Mouse (Mus musculus) granulocyte monocyte progenitor cell, adult 5-6 weeks (primary cell): ENCODE results near the gene Srrm1. TPM values are rescaled to one million over a fixed set of nuclear protein-coding genes. Genes with fewer than 3 reads are reported as not detected.
A peak's percentile ranks its signal among the peaks of the same experiment; 100 is the strongest.

ENCODE experiments used
- ATAC-seq: replicated peaks from 2 replicates; pipeline ENCODE4 v1.8.0; 2016; ENCODE audit warnings: mild to moderate bottlenecking, moderate TSS enrichment, inconsistent platforms; ENCODE audit not compliant: poor library complexity, severe bottlenecking
- total RNA-seq, 2 experiments: library from RNA; stranded (forward) in 1 of 2; stranded (reverse) in 1 of 2; fragments of 200-712, 200-1000 nt in 1 of 2; fragments of >200 nt in 1 of 2; fragmentation: Nextera tagmentation in 1 of 2; gene quantifications; 2 replicates each; pipeline ENCODE4 v1.2.3; 2014 to 2017

The Srrm1 gene
- total RNA-seq (2014; fragmentation: Nextera tagmentation) (232 and 260 TPM in 2 replicates), total RNA-seq (2017) (84.9 and 94.7 TPM in 2 replicates)

DNA sequence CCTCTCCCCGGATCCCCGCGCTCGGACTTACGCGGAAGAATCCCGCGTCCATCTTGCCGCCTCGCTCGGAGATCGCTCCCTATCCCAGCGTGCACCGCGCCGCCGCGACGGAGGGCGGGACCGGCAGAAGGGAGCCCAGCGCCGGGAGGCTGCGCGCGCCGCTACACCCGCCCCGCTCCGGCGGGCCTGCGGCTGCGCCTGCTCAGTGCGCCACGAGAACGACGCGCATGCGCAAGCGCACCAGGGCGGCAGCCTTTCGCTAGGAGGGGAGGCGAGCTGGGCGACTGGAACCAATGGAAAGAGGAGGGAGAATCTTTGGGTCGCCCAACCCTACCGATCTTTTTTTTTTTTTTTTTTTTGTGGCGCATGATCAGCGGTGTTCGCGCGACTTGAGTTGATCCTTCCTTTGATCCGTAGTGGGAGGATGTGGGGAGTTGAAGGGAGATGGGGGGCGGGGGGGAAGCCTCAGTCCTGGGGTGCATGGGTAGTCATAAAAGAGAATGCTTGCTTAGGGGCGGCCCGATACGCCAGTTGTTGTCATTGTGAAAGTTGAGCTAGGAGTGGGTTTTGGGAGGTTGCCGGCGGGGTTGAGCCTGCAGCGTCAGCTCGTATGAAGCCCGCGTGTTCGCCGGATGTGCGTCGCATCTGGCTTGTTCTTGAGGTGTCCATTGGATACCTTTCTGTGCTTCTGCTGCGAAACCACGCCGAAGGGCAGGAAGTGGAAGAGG, at the start of gene Srrm1:
Gene Srrm1, minus strand, starts transcription at position 256 of the 728 bp plus-strand sequence.
- peak; percentile 74 for ATAC-seq

DNA sequence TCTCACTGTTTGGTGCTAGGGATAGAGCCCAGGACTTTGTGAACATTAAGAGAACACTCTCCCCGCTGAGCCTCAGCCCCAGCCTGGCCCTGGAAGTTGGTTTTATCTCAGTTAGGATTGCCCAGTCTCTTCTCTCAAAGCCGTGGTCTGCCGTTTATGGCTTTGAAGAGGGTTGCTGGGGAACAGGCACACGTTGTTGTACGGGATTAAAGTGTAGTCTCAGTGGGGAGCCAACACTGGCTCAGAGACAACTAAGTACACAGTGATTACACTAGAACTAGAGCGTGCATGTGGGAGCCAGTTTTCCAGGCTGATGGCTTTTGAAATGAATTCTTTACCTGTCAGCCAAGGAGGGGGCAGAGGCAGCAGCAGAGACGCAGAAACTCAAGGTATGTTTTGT, 48.8 kb upstream of the Srrm1 start:
- ATAC-seq: no peak

DNA sequence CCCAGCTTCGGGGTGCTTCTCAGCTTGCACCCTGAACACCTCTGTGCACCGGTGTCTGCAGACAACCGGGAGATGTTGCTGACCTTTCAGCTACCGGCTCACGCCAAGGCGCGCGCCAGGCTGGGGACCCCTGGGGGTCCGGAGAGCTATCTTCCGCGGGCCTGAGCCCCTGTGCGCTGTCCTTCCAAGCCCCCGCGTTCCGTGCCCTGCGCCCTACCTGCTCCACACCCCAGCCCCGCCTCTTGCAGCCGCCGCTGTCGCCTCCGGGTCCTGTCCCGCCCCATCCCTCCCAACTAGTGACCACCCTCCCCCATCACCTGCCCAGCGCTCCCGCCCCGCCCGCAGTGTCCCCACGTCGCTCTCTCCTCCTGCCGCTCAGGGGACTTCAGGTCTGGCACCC, 44.9 kb upstream of the Srrm1 start, which contains the start of gene Ncmap:
Gene Ncmap, minus strand, starts transcription at position 237 of the 400 bp plus-strand sequence.
- no peak for ATAC-seq

DNA sequence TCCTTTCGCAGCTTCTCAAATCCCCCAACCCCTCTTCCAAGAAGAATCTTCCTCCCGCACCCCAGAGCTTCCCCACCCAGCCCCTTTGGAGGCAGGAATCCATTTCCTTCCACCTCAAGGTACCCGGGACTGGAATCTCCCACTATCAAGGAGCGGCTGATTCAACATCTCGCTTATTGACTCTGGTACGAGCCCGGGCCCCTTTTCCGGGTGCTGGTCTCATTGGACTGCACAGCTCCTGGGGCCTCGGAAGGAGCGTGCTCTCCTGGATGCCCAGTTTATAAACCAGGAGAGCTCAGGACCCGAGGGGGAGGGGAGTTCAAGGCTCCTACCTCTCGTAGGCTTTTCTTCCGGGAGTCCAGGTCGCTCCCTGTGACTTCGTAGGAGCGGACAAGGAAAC, 44.4 kb upstream of the Srrm1 start:
- ATAC-seq: no peak

DNA sequence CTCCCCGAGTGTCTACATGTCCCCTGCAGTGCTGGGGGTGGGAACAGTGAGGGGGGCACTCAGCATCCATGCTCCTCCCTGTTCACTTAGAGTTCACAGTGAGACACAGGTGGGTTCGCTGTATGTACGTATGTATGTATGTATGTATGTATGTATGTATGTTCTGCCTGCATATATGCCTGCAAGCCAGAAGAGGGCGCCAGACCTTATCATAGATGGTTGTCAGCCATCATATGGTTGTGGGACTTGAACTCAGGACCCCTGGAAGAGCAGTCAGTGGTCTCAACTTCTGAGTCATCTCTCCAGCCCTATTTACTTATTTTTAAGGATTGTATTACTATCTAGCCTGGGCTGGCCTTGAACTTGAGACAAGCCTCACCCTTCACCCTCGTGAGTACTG, 43.2 kb upstream of the Srrm1 start:
- ATAC-seq: no peak

DNA sequence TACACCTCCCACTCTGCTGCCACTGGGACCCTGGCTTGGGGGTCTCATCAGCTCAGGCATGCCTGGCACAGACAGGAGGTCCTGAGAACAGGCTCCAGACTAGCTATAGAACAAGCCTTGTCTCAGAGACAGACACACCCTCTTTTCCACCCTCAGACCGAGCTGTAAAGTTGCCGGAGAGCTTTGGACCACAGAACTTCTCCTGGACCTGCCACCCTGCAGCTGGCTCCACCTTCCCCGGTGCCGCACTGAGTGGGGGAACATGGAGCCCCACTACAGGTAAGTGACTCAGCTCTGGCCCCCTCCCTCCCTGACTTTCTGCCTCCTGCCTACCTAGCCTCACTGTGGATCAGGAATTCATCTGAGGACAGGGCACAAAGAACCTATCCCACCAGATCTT, 42.3 kb upstream of the Srrm1 start:
- ATAC-seq: no peak

DNA sequence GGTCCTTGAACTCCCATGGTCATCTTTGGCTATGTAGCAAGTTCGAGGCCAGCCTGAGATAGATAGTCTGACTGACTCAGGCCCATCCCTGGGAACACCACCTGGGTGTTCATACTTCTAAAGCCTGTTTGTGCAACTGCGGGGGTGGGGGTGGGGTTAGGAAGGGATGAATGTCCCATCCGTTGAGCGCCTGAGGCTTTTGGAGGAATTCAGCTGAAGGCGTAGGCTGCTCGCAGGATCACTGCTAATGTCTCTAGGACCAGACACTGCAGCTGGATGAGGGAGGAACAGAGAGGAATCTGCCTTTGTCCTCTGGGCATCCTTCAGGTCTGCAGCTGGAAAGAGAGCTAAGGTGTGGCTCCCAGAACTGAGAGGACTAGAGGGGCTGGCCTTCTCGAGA, 41.5 kb upstream of the Srrm1 start:
- ATAC-seq: no peak

DNA sequence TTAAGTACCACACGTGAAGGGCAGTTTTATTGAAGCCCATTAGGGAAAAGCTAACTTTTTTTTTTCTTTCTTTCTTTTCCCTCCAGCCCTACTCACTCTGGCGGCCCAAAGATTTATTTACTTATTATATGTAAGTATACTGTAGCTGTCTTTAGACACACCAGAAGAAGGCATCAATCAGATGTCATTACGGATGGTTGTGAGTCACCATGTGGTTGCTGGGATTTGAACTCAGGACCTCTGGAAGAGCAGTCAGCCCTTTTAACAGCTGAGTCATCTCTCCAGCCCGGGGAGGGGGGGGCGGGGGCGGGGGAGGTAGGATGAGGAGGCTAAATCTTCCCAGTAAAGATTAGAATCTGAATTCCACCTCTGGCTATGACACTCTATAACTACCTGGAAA, 40.3 kb upstream of the Srrm1 start:
- no peak for ATAC-seq

DNA sequence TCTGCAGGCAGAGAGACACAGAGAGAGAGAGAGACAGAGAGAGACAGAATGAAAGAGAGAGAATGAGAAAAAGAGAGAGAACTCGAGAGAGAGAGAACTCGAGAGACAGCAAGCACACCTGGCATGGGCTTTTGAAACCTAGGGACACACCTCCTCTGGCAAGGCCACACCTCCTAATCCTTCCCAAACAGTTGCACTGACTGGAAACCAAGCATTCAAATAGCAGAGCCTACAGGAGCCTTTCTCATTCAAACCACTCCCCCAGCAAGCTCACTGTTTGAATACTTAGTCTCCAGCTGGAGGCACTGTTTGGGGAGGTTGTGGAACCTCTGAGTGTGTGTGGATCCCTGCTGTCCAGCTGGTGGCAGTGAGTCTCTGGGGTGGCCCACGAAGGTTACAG, 39.7 kb upstream of the Srrm1 start:
- no peak for ATAC-seq

DNA sequence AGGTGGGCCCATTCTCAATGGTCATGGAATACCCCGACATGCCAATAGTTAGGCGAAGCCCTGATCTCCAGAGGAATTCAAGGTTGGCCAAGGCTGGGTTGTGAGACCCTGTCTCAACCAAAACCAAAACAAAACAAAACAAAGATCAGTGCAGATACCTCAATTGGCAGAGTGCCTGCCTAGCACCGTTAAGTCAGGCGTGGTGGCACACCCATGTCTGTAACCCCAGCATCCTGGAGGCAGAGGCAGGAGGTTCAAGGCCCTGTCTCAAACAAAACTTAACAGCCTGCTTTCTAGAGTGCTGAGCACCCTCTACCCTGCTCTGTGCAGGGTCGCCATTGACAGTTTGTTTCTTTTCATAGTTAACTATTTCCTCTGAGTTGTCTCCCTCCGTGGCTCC, 37.9 kb upstream of the Srrm1 start:
- ATAC-seq: no peak

DNA sequence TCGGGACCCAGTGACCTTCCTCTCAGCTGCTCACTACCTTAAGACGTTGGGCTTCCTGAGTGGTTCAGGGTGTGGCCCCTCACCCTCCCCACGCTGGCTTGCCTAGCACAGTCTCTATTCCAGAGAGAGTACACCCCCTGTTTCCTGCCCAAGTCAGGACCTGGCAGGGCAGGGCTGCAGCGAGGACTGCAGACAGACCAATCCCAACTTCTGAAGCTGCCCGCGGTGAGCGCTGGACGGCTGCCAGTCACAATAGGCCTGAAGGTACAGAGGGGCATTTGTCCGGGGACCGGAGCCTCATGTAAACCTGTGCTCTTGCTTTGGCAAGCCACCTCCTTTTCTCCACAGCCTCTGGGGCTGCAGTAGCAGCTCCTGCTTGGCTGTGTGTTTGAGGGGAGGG, 32.5 kb upstream of the Srrm1 start:
- ATAC-seq: no peak

DNA sequence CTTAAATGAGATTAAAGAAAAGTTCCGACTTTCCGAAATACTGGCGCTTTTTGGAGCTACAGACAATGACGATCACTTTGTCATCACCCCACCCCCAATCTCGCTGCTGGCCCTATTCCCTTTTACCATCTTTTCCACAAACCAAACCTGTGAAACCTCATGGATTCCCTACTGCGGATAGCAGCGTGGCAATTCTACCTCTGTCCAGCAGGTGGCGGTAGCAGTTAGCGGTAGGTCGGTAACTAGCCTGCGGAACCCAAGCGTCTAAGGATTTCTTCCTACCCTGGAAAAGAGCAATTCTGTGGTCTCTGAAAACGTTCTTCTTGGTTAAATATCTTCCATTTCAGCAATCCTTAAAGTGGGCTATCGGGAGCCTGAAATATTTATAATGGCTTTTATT, 29.2 kb upstream of the Srrm1 start:
- ATAC-seq: peak; percentile 73

DNA sequence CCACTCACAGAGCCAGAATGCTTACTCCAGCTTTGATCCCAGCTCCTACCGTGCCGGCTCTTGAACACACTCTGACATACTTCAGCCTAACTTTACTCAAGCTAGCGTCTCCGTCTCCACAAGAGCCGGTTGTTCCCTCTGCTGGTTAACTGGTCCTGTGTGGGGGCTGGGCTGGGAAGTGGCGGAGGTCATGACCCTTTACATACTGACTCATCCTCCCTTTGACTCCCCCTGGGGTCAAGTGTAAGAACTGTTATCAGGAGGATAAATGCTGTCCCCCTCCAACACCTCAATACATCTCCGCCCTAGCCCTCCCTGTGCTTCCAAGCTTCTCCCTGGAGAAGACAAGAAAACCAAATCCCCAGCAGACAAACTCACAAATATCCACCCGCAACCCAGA, 28.2 kb upstream of the Srrm1 start:
- 0 out of 2 replicates have a peak, but pooled peaks have one; percentile 40 for ATAC-seq

DNA sequence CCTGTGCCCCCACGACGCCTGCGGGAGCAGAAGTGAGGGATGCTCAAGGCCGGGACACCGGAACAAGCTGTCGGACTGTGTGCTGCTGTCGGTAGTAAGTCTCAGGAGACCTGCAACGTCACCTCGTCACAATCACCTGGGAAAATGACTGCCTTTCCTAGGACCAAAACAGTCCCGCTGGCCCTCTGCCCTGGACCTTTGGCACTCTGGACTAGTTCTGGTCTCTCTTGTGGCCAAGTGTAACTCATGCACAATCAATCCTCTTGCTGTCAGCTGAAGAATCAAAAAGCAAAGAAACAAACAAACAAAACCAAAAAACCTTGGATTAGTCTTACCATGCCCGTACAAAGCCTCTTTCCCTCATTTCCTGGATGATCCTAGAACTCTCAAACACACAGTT, 24.1 kb upstream of the Srrm1 start:
- no peak for ATAC-seq

DNA sequence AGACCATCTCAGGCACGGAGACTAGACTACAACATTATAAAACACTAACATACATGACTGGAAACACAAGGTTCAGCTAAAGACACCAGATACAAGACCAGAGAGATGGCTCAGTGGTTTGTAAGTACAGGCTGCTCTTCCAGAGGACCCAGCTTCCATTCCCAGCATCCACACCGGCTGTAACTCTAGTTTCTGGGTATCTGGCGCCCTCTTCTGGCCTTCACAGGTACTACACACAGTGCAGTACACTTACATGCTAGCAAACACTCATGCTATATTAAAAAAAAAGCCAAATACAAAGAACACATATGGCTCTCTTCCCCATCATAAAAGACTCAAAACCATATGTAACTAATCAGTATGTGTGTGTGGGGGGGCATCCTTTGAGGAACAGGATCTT, 22.3 kb upstream of the Srrm1 start:
- no peak; the same call in 1 of the 2 replicates for ATAC-seq

DNA sequence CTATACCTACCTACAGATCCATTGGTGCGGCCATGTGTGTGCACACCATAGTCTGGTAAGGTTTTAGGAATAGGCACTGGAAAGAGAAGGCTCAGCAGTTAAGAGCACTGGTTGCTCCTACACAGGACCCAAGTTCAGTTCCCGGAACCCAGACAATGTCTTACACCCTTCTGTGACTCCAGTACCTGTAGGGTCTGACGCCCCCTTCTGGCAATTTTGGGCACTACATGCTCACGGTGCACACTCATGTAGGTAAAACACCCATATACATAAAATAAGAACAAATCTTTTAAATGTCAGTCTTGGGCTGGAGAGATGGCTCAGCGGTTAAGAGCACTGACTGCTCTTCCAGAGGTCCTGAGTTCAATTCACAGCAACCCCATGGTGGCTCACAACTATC, 20.2 kb upstream of the Srrm1 start:
- ATAC-seq: no peak

DNA sequence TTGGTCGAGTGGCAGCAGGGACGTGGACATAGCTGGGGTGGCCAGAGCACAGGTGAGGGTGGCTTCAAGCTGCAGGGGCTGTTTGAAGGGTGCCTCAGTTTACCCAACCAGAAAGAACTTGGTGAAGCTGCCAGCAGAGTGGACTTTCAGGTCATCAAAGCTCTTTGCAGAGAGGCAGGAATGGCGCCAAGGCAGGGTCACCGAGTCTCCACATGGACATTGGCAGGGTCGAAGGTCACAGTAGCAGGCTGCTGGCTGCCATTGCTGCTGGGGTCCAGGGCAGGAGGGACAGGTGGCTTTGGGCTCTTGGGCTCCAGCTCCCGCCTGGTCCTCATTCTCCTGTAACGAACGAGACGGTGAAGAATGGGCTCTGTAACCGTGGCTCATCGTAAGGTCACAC, 17.3 kb upstream of the Srrm1 start:
- ATAC-seq: no peak

DNA sequence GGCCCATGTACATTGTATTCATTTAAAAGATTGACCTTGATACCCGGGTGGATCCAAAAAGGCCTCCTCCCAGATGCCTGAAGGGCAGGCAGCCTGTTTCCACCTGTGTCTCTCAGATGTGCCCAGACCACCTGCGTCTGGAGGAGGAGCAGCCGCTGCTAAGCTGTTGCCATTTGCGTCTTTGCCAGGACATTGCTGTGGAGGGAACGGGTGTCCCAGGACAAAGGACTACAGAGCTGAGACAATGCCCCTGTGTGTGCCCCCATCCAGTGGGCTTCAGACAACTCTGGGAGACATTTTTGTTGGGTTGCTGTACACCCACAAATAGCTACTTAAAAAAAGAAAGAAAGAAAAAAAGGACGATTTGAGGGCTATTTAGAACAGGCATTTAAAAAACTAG, 9.7 kb upstream of the Srrm1 start:
- no peak for ATAC-seq

DNA sequence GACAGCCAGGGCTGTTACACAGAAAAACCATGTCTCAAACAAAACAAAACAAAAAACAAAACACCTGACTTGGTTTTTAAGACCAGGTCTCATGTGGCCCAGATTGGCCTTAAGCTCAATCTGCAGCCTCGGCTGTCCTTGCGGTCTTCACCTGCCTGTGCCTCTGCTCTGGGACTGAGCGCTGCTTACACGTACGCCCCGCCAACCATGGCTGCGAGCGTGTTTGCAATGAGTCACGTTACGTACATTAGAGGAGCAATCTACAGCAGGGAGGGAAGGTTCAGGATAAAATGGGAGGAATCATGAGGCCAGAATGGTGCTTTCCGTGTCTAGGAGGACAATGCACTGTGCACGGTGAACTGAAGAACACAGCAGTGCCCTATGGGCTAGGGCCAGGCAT, 8.6 kb upstream of the Srrm1 start:
- ATAC-seq: no peak

DNA sequence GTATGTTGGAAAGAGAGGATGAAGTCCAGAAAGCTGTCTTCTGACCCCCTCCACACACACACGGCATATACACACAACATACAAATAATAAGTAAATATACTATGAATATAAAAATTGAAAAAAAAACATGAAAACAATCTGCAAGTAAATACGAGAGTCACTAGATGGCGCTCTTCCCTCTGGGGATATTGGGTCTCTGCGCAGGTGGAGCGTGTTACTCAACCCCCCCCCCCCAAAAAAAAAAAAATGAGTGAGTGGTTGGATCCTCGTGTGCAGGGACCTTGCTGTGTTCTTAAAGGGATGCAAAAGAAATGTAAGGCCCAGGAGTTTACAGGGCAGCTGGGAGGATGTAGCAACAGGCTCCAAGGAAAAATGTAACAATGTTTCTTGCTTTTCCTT, 5.6 kb upstream of the Srrm1 start:
- peak; percentile 52 for ATAC-seq

DNA sequence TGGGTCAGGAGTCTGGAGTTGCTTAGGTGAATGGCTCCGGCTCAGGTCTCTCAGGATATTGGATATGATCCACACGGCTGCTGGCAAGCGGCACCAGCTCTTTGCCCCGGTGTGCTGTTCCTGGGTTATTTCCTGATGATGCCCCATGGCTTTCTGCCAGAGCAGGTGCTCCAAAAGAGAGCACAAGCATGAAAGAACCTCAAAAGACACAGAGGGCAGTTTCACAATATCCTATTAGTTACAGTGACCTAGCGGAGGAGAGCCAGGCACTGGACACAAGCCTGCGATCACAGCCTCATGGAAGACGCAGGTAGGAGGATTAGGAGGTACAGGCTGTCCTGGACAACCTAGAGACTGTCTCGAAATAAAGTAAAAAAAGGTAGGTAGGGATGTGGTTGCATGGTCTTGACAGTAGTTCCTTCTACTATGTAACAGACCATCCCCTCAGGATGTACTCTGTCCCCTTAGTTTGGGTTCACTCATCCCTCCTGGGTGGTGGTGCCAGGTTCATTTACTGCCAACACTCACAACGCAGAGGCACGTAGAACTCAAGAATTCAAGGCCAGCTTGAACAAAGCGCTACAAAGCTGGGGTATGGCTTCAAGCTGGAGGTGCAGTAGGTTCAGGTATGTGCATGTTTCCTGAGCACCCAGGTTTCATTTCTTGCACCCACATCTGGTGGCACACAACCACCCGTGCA, 4.2 kb upstream of the Srrm1 start:
- no peak for ATAC-seq
